31 mouse cellular contexts compared by ENCODE assay signal in the genomic region with DNA sequence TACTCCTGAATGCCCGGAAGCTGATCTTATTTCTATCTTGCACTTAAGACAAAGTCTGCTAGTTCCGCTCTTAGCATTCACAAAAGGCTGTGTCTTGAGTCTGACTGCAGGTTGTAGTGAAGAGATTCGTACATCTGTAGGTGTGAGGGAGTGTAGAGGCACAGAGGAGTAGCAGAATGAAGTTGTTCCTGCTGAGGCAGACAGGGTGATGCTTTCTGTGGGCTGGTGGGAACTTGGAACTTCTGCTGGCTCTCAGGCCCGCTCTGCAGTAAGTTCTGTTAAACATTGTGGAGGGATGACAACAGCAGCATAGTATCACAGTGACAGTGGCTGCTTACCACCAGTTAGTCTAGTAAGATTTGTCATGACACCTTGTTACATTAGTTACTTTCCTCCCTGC. TPM values are rescaled to one million over a fixed set of nuclear protein-coding genes. Genes with fewer than 3 reads are reported as not detected.
A peak's percentile ranks its signal among the peaks of the same experiment; 100 is the strongest.
DNase-seq lines count a peak whose midpoint lies in the region; ATAC-seq lines count a peak whose summit lies in the region.
"Had no signal": no experiment of that assay in that cellular context is flagged by ENCODE, and none has a peak within 500 bp of the region (broad histone marks: within the 10 kb centered on the region; RNA-seq: fewer than 3 reads in every experiment).

No protein-coding gene starts in this region.

- intact Hi-C loops in left cerebral cortex, postnatal 14 days (cut with DNase I), result no loop called here

- ATAC-seq in activated CD4-positive, CD25-positive, alpha-beta regulatory T cell, adult 4 months, result no peak
- ATAC-seq: forebrain, embryonic 14.5 days; forebrain, embryonic 16.5 days had no signal

- peak; percentile 6 to 34 for DNase-seq in frontal cortex, adult 2 months (ENCODE audit: extremely low spot score in 1 of 2, low spot score in 1 of 2)
- DNase-seq in frontal cortex, postnatal 25 days (ENCODE audit: low spot score in 2 of 2), result no peak
- peak; percentile 16 to 20 for DNase-seq in left cerebral cortex, adult 18-20 months (ENCODE audit: low spot score in 2 of 2)
- DNase-seq in left cerebral cortex, postnatal 14 days (ENCODE audit: low spot score in 2 of 2), result no peak
- peak; percentile 15 for DNase-seq in right cerebral cortex, postnatal 25 days
- no peak for DNase-seq in right cerebral cortex, postnatal 36 days (ENCODE audit: low spot score in 2 of 2)
- DNase-seq: adrenal gland, adult 8-10 months; adrenal gland, postnatal 14 days; adrenal gland, postnatal 36 days; cerebellum, adult 11 months; cerebellum, adult 18-20 months; cerebellum, adult 8-10 months; cerebellum, adult 9-11 months; cerebellum, postnatal 14 days; cerebellum, postnatal 36 days; embryo, embryonic 11 days had no signal

RNA-seq across cellular contexts. Expression of a gene that starts 58.5 kb away (rescaled TPM):
- polyA plus RNA-seq in frontal cortex, adult 2 months (2012; rRNA removed), result not detected in 2 replicates
- not detected for total RNA-seq in left cerebral cortex, adult 18-20 months (2021)
- total RNA-seq in left cerebral cortex, postnatal 14 days (2021), result not detected
- not detected for polyA plus RNA-seq in activated CD4-positive, CD25-positive, alpha-beta regulatory T cell, adult 4 months (2017; shearing (Covaris generic))
- total RNA-seq: adrenal gland, adult 18-20 months; adrenal gland, adult 8-10 months; adrenal gland, postnatal 14 days; adrenal gland, postnatal 36 days; common myeloid progenitor, adult 5-6 weeks; ES-E14; MEL had no signal
- polyA plus RNA-seq: brain, embryonic 14.5 days; C2C12; embryonic facial prominence, embryonic 11.5 days; embryonic facial prominence, embryonic 13.5 days; embryonic facial prominence, embryonic 15.5 days; erythroblast, embryonic 14.5 days; forebrain, embryonic 10.5 days; forebrain, embryonic 12.5 days; forebrain, embryonic 14.5 days; forebrain, embryonic 16.5 days had no signal

Comparison
In these comparisons a context has a peak if more than half of its experiments do, and no peak if none do; other contexts are left out.
1. DNase-seq: peak in frontal cortex, adult 2 months (2 of 2), left cerebral cortex, adult 18-20 months (2 of 2) and right cerebral cortex, postnatal 25 days (single experiment); none in frontal cortex, postnatal 25 days (0 of 2), left cerebral cortex, postnatal 14 days (0 of 2) and right cerebral cortex, postnatal 36 days (0 of 2).